Mouse (Mus musculus) MEL (cell line): ENCODE results near the gene Pigc. TPM values are rescaled to one million over a fixed set of nuclear protein-coding genes. Genes with fewer than 3 reads are reported as not detected.

ENCODE experiments used
- DNase-seq: peaks from one replicate; pipeline ENCODE4 v3.0.0; 2011; ENCODE audit warnings: low read depth, low spot score
- H3K27ac ChIP-seq: 2 replicates; pipeline ENCODE4 v1.5.1; 2012; ENCODE audit warnings: low read depth, mild to moderate bottlenecking, control low read depth, low read length, moderate library complexity; ENCODE audit not compliant: control insufficient read depth
- H3K27me3 ChIP-seq, 2 experiments: fragments of 150-350 bp in 1 of 2; sonication (generic) in 1 of 2; 2 replicates each; pipeline ENCODE4 v1.6.1; 2012; ENCODE audit warnings: low read length in 2 of 2, mild to moderate bottlenecking in 2 of 2, improper control_type of control experiment in 1 of 2, moderate library complexity in 1 of 2; ENCODE audit not compliant: insufficient read depth in 2 of 2, control insufficient read depth in 1 of 2
- H3K36me3 ChIP-seq, 2 experiments: 2 replicates each; pipeline ENCODE4 v1.6.1; 2012 to 2014; ENCODE audit warnings: low read length in 2 of 2, improper control_type of control experiment in 1 of 2, inconsistent platforms in 1 of 2, mild to moderate bottlenecking in 1 of 2; ENCODE audit not compliant: insufficient read depth in 2 of 2, control insufficient read depth in 1 of 2
- H3K4me1 ChIP-seq, 2 experiments: fragments of 150-350 bp in 1 of 2; sonication (generic) in 1 of 2; 2 replicates each; pipeline ENCODE4 v1.6.1; 2012; ENCODE audit warnings: low read length in 2 of 2, improper control_type of control experiment in 1 of 2, mild to moderate bottlenecking in 1 of 2; ENCODE audit not compliant: insufficient read depth in 2 of 2, control insufficient read depth in 1 of 2
- H3K4me3 ChIP-seq, 2 experiments: fragments of 150-350 bp in 1 of 2; sonication (generic) in 1 of 2; 2 replicates each; pipeline ENCODE4 v1.5.1; 2012; ENCODE audit warnings: low read depth in 2 of 2, low read length in 2 of 2, mild to moderate bottlenecking in 2 of 2, moderate library complexity in 2 of 2, control low read depth in 1 of 2, improper control_type of control experiment in 1 of 2; ENCODE audit not compliant: control insufficient read depth in 1 of 2, insufficient read depth in 1 of 2
- H3K79me2 ChIP-seq: 2 replicates; pipeline ENCODE4 v1.6.1; 2012; ENCODE audit warnings: mild to moderate bottlenecking, low read length, moderate library complexity; ENCODE audit not compliant: control insufficient read depth, poor library complexity, insufficient read depth
- H3K9ac ChIP-seq: 2 replicates; pipeline ENCODE4 v1.6.1; 2012; ENCODE audit warnings: low read depth, mild to moderate bottlenecking, control low read depth, low read length, moderate library complexity; ENCODE audit not compliant: control insufficient read depth, poor library complexity, severe bottlenecking
- H3K9me3 ChIP-seq: fragments of 150-350 bp; sonication (generic); replicated peaks from 2 replicates; pipeline ENCODE4 v1.6.1; 2012; ENCODE audit warnings: mild to moderate bottlenecking, low read length, improper control_type of control experiment, moderate library complexity; ENCODE audit not compliant: insufficient read depth
- CHD1 ChIP-seq: IDR thresholded peaks from 2 replicates; pipeline ENCODE4 v1.6.1; 2012; ENCODE audit warnings: low read depth, mild to moderate bottlenecking, inconsistent platforms, low read length, improper control_type of control experiment
- CHD2 ChIP-seq: IDR thresholded peaks from 2 replicates; pipeline ENCODE4 v1.6.1; 2011; ENCODE audit warnings: low read length, improper control_type of control experiment
- CTCF ChIP-seq, 3 experiments: IDR thresholded peaks in 2 of 3; conservative IDR thresholded peaks in 1 of 3; 2 replicates each; pipeline ENCODE4 v1.5.1; 2011 to 2012; ENCODE audit warnings: low read length in 3 of 3, low read depth in 2 of 3, mild to moderate bottlenecking in 2 of 3, improper control_type of control experiment in 1 of 3, inconsistent platforms in 1 of 3, mixed read lengths in 1 of 3, moderate library complexity in 1 of 3; ENCODE audit not compliant: control insufficient read depth in 1 of 3, insufficient read depth in 1 of 3, poor library complexity in 1 of 3, severe bottlenecking in 1 of 3
- ELF1 ChIP-seq: IDR thresholded peaks from 2 replicates; pipeline ENCODE4 v1.6.1; 2014; ENCODE audit warnings: low read depth, mild to moderate bottlenecking, inconsistent platforms, low read length, improper control_type of control experiment, moderate library complexity
- ETS1 ChIP-seq: IDR thresholded peaks from 2 replicates; pipeline ENCODE4 v1.6.1; 2012; ENCODE audit warnings: low read depth, mild to moderate bottlenecking, inconsistent platforms, low read length, improper control_type of control experiment, moderate library complexity
- HCFC1 ChIP-seq: IDR thresholded peaks from 2 replicates; pipeline ENCODE4 v1.6.1; 2012; ENCODE audit warnings: low read depth, mild to moderate bottlenecking, inconsistent platforms, low read length, improper control_type of control experiment, moderate library complexity
- MXI1 ChIP-seq: IDR thresholded peaks from 2 replicates; pipeline ENCODE4 v1.6.1; 2011; ENCODE audit warnings: mild to moderate bottlenecking, low read depth, low read length, improper control_type of control experiment
- NELFE ChIP-seq: IDR thresholded peaks from 2 replicates; pipeline ENCODE4 v1.6.1; 2011; ENCODE audit warnings: low read depth, low read length, improper control_type of control experiment
- NRF1 ChIP-seq: IDR thresholded peaks from 2 replicates; pipeline ENCODE4 v1.6.1; 2014; ENCODE audit warnings: low read depth, mild to moderate bottlenecking, inconsistent platforms, low read length, improper control_type of control experiment, moderate library complexity; ENCODE audit not compliant: poor library complexity, insufficient read depth, severe bottlenecking
- POLR2AphosphoS5 ChIP-seq: IDR thresholded peaks from 2 replicates; pipeline ENCODE4 v1.6.1; 2012; ENCODE audit warnings: low read depth, borderline replicate concordance, mild to moderate bottlenecking, inconsistent platforms, low read length, moderate library complexity, mixed read lengths
- RAD21 ChIP-seq: IDR thresholded peaks from 2 replicates; pipeline ENCODE4 v1.6.1; 2011; ENCODE audit warnings: mild to moderate bottlenecking, low read depth, low read length, improper control_type of control experiment
- SMC3 ChIP-seq: IDR thresholded peaks from 2 replicates; pipeline ENCODE4 v1.6.1; 2011; ENCODE audit warnings: low read depth, low read length, improper control_type of control experiment
- TBP ChIP-seq: IDR thresholded peaks from 2 replicates; pipeline ENCODE4 v1.8.0; 2011; ENCODE audit warnings: low read depth, low read length, improper control_type of control experiment
- ZC3H11A ChIP-seq: IDR thresholded peaks from 2 replicates; pipeline ENCODE4 v1.6.1; 2012; ENCODE audit warnings: low read depth, mild to moderate bottlenecking, inconsistent platforms, low read length, improper control_type of control experiment
- ZMIZ1 ChIP-seq: IDR thresholded peaks from 2 replicates; pipeline ENCODE4 v1.6.1; 2012; ENCODE audit warnings: low read depth, mild to moderate bottlenecking, inconsistent platforms, low read length, improper control_type of control experiment, moderate library complexity
- ZNF384 ChIP-seq: IDR thresholded peaks from 2 replicates; pipeline ENCODE4 v1.6.1; 2012; ENCODE audit warnings: low read depth, mild to moderate bottlenecking, inconsistent platforms, low read length, improper control_type of control experiment
- polyA plus RNA-seq, 2 experiments: library from polyadenylated mRNA; stranded (reverse) in 1 of 2; unstranded in 1 of 2; fragments of >175 nt in 1 of 2; fragments of >200 nt in 1 of 2; gene quantifications; 2 replicates each; pipeline versions ENCODE4 v1.2.1 to v1.2.4; 2012; ENCODE audit warnings: low replicate concordance in 2 of 2, low read depth in 1 of 2; ENCODE audit not compliant: insufficient read length in 2 of 2, insufficient read depth in 1 of 2, missing spikeins in 1 of 2
- total RNA-seq: library from RNA; depleted of rRNA; stranded (reverse); fragments of 300-350 nt; gene quantifications from 2 replicates; pipeline ENCODE4 v1.2.3, GENCODE M21; 2012

The Pigc gene
- total and polyA plus RNA-seq, 3 experiments, result 4.2 to 9.8 TPM; not detected in 1

GRCm38 (mm10) chr1:161999338-161999737, 30.4 kb downstream of the Pigc start:
- Histone ChIP-seq H3K9me3 (no peaks in the 10 kb centered on the region), H3K9ac (no peak overlapping the region), H3K4me1 (no peaks in the 10 kb centered on the region), H3K36me3 (no peaks in the 10 kb centered on the region), H3K27ac (no peak overlapping the region), H3K27me3 (no peaks in the 10 kb centered on the region; a peak in 3 of 4 replicates), H3K79me2 (no peaks in the 10 kb centered on the region), H3K4me3 (peak overlapping the region in 1 of 2 experiments; percentile 27; a peak in 1 of 4 replicates)
- DNase-seq, result peak; percentile 38
- TF ChIP-seq RAD21 (no peak), ETS1 (no peak), NELFE (no peak), ELF1 (0 out of 2 replicates have a peak, but pooled peaks have one; percentile 16), POLR2AphosphoS5 (no peak), ZC3H11A (no peak), CHD2 (no peak), ZMIZ1 (no peak), HCFC1 (0 out of 2 replicates have a peak, but pooled peaks have one; percentile 27), MXI1 (no peak), CHD1 (no peak), SMC3 (no peak)

- no peaks in the 10 kb centered on the region for H3K79me2 ChIP-seq
- H3K27me3 ChIP-seq, result no peaks in the 10 kb centered on the region; a peak in 3 of 4 replicates
- no peak overlapping the region for H3K27ac ChIP-seq
- peak; percentile 78 for DNase-seq
- 0 out of 4 replicates have a peak overlapping the region, but pooled peaks of 1 of the 2 experiments have one; percentile 4 for H3K4me3 ChIP-seq
- no peaks in the 10 kb centered on the region for H3K4me1 ChIP-seq
- H3K9ac ChIP-seq, result peak overlapping the region; percentile 39; the same call in 1 of the 2 replicates
- H3K9me3 ChIP-seq, result no peaks in the 10 kb centered on the region
- TF ChIP-seq ZNF384 (peak; percentile 70), CTCF (IDR thresholded peaks at IDR 0.05 in 2 of 3, conservative IDR thresholded peaks at IDR 0.05 in 1 of 3; ENCODE audit: control insufficient read depth in 1 of 3, insufficient read depth in 1 of 3, low read depth in 2 of 3, low read length in 3 of 3, poor library complexity in 1 of 3, severe bottlenecking in 1 of 3) (peak; percentile 13 to 73 (median 68); a peak in 4 of 6 replicates), ZC3H11A (peak; percentile 38; the same call in 1 of the 2 replicates), SMC3 (peak; percentile 70), TBP (no peak), RAD21 (peak; percentile 66), NRF1 (no peak)
- no peaks in the 10 kb centered on the region for H3K36me3 ChIP-seq
Observed at GRCm38 (mm10) chr1:161999882-162000371, 30.9 kb downstream of the Pigc start.
